Mouse (Mus musculus): ENCODE measurements around the gene Snrpc.
A peak's percentile ranks its signal among the peaks of the same experiment; 100 is the strongest.

The Snrpc gene

GRCm38 (mm10) chr17:27819971-27820567 lies 17.9 kb upstream of the Snrpc start:
- DNase-seq (ENCODE audit: low read depth), result no peak

DNA sequence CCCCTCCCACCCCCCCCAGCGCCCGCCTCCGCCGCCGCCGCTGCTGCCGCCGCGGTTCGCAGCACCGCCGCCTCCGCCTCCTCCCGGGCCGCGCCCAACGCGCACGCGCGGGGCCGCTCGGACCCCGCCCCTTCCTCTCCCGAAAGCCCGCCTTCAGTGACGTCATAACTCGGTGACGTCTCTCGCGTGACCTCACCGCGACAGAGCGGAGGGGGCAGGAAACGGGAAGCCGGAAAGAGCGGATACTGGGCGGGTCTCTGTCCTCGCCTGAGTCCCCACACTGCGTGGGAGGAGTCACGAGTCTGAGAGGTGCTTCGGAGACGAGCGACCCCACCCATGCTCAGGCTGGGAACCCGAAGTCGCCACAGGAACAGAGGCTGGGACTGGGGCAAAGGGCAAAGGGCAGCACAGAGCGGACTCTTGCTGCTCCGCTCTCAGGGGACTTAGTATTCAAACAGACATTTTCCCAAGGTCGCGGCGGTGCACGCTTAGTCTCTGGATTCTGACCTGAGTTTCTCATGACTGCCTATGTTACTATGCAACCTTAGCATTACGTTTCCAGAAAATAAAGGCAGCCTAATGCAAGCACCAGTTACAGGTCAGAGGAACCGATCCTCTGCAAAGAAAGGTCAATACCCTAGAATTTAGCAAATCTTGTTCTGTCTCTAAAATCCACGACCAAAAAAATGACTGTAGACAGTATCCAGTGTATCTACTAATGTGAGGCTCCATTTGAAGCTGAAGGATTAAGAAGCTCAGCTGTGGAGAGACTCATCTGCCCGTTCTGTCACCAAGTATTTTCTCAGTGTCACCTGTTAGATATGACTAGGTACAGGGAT lies 17.2 kb upstream of the Snrpc start, which contains the start of gene D17Wsu92e:
D17Wsu92e (minus strand) TSS at position 81 of the 839 bp plus-strand sequence.
- DNase-seq (ENCODE audit: low read depth), result peak; percentile 97

DNA sequence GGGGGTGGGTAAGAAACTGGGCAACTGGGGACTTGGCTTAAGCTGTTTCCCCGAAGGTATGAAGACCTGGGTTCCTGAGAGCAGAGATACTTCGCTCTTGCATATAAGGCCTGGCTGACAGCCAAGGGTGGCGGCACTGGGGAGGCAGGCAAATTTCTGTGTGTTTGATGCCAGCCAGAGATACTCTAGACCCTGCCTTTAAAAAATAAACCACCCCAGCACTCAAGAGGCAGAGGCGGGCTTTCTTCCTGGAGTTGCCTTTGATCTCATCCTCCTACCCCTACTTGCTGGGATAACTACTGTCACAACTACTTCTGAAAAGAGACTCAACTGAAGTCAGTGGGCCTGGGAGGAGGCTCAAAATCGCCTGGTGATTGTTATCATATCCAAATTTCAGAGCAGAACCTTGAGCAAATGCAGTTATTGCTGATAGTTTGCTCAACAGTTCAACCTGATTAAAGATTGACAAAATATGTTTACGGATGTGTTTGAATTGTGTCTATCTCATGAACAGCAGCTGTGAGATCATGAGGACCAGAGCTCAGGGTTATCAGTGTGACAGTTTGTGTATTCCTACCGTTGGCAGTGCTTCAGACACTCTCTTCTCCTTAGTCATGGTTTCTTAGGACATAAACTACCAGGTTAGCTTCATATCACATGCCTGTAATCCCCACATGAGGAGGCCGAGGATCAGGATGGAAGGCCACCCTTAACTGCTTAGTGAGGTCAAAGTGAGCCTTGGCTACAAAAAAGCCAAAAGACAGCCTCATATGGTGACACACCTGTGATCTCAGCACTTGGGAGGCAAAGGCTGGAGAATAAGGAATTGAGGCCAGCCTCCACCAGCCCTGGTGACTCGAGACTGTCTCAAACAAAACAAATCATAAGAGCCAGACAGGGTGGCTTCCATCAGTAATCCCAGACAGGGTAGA lies 16.3 kb upstream of the Snrpc start:
- no peak for DNase-seq (ENCODE audit: low read depth)

DNA sequence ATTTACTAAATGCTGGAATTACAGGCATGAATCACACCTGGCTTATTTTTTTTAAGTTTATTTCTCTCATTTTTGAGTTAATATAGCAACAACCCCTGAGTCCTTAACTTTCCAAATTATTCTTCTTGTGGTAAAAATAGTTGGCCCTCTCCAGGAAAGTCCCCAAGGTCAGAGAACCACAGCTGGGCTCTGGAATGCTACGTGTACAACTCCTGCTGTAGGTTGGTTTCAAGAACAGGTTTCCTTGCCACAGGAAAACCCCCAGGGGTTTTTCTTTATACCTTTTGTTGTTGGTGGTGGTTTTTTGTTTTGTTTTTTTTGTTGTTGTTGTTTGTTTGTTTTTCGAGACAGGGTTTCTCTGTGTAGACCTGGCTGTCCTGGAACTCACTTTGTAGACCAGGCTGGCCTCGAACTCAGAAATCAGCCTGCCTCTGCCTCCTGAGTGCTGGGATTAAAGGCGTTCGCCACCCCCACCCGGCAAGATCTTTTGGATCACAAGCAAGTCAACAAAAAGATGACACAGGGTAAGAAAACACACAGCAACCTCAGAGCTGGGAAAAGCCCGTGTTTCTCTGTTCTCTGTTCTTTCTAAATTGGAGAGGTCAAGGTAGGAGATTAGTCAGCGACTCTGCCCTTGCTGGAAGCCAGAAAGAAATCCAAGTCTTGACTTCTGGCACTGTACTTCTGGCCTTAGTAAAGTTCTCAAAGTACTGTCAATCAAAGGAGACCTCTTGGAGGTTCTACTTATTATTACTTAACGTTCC lies 14.6 kb upstream of the Snrpc start:
- DNase-seq (ENCODE audit: low read depth), result no peak

DNA sequence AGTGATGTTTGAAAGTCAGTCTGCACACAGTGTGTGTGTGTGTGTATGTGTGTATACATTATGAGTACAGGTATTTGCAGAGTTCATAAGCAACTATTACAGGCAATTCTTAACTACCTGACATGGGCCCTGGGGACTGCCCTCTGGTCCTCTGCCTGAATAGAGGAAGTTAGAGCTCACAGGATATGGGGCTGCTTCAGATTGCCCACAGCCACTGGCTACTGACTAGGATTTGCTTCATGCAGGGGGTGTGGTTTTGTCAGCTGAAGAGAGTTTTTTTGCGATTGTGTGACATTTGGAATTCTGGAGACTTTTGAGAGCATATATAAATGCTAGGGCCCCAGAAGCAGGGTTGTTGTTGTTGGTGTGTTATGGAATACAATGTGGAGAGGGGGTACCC lies 13.0 kb upstream of the Snrpc start:
- DNase-seq (ENCODE audit: low read depth), result no peak

DNA sequence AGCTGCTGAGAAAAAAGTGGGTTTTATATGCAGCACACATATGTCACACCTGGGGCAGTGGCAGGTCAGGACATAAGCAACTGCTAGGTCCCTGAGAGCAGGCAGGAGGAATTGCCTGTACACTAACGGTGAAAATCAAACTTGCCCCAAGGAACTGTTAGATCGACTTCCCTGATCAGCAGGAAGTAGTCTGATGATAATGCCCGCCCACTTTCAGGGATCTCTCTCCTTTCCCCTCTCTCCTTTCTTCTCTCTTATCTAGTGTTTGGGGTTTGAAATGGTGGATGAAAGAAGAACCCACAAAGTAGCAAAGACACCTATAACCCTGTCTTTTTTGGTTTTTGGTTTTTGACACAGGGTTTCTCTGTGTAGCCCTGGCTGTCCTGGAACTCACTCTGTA lies 12.4 kb upstream of the Snrpc start:
- DNase-seq (ENCODE audit: low read depth), result no peak

DNA sequence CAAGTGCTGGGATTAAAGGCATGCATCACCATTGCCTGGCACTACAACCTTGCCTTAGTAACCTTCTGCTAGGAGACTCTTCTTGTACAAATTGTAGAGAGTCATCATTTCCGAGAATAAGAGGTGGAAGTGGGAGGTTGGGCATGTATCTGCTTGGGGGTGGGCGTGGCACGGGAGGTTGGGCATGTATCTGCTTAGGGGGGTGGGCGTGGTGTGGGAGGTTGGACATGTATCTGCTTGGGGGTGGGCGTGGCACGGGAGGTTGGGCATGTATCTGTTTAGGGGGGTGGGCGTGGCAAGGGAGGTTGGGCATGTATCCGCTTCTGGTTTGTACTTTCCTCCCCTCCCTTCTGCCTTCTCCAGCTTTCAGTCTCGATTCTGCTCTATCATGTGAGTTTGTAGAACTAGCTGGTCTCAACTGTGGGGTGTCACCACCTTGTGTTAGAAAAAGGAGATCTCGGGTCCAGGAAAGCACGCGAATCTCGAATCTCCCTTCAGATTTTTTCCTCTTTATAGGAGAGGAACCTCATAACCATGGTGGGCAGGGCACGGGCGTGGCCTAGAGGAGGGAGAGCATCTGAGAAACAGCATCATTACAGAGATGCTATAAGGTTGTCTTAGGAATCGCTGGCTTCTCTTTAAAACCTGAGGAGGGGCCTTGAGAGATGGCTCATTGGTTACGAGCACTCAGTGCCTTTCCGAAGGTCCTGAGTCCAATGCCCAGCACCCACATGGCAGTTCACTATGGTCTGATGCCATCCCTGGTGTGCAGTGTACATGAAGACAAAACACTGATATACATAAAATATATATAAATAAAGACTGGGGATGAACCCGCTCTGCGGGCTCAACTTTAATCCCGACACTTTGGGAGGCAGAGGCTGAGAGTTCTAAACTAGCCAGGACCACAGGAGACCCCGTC lies 11.7 kb upstream of the Snrpc start:
- DNase-seq (ENCODE audit: low read depth), result no peak

GRCm38 (mm10) chr17:27826908-27827383 lies 11.0 kb upstream of the Snrpc start:
- no peak for DNase-seq (ENCODE audit: low read depth)

DNA sequence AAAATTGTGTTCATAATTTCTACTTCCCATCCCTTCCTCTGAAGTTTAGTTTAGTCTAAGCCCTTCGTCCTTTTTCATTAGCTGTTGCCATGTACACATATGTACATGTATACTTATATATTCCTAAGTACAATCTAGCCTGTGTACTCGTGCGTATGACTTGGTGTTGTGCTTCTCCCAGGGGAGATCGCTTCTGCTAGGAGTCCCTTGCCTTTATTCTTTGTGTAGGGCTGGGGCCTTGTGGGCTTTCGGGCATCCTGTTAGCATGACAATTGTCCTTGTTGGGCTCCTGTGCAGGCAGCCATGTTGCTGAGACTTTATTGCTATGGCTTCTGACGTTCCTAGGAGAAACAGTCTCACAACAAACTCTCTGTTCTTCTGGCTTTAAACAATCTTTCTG lies 10.4 kb upstream of the Snrpc start:
- no peak for DNase-seq (ENCODE audit: low read depth)

GRCm38 (mm10) chr17:27830411-27830810 lies 7.5 kb upstream of the Snrpc start:
- no peak for DNase-seq (ENCODE audit: low read depth)

GRCm38 (mm10) chr17:27839469-27840252 lies 1.7 kb downstream of the Snrpc start:
- peak; percentile 95 for DNase-seq (ENCODE audit: low read depth)

GRCm38 (mm10) chr17:27848351-27848750 lies 10.4 kb downstream of the Snrpc start:
- no peak for DNase-seq (ENCODE audit: low read depth)

DNA sequence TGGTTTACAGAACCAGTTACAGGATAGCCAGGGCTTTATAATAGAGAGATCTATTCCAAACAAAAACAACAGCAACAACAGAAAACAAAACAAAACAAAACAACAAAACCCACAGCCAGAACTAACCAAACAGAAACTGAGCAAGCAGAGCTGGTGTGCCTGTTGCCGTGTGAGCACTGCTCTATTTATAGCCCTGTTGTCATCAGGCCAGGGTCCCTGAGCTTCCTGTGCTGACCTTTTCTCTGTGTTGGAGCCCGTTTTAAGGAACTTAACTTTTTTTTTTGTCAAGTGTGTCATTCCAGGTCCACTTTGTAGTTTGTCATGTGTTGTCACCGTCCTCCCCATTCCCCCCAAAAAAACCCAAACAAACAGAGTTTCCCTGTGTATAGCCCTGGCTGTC lies 13.1 kb downstream of the Snrpc start:
- no peak for DNase-seq (ENCODE audit: low read depth)

DNA sequence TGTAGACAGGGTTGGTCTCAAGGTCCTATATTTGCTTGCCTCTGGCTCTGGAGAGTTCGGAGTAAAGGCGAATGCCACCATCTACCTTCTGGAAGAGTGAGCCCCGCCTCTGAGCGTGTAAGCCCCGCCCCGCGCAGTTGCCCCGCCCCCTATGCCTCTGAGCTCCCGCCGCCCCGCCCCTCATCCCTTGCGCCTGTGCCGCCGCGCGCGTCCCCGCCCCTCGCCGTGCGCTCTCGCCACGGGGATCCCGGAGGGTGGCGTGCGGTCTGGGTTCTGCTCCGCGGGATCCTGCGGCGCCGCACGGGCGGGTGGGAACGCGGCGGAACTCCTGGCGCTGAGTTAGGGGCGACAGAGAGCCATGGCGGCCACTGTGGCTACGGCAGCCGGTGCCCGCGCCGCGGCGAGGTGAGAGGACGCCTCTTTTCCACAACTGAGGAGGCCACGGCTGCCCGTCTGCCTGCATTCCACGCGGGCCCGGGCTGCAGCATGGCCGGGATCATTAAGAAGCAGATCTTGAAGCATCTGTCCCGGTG lies 18.4 kb downstream of the Snrpc start, which contains the start of gene Uhrf1bp1:
Uhrf1bp1 (plus strand) TSS at position 177 of the 533 bp plus-strand sequence.
- no peak for DNase-seq (ENCODE audit: low read depth)

- no peak for DNase-seq (ENCODE audit: low read depth)
Measured at GRCm38 (mm10) chr17:27856798-27857648, 19.1 kb downstream of the Snrpc start.

DNA sequence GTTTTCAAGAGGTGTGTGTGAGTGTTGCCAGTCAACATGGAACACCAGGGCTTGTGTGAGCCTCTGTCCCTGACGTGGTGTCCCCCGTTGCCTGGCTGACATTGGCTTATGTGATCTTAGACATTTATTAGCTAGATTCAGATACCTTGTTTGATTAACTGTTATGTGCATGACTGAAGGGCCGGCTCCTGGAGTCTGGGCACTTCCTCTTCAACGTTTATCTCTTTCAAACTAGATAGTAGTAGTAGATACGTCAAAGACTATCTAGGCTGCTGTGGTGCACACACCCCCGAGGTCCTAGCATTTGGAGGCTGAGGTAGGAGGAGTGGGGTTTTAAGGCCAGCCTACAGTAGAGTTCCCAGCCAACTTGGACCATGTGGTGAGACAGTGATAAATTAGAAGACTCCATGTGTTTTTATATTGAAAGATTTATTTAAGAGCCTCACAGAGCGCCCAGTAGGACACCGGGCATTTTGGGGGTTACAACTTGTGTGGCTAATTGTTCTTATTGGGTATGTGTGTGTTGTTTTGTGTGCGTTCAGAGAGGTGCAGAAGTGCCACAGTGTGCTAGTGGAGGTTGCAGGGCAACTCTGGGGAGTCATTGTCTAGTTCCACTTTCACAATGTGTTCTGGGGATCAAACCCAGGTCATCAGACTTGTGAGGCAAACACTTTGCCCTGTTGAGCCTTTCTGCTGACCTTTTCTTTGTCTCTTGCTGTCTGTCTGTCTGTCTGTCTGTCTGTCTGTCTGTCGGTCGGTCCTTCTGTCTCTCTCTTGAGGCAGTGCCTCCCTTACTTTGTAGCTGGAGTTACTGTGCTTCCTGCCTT lies 19.9 kb downstream of the Snrpc start:
- DNase-seq (ENCODE audit: low read depth), result no peak

DNA sequence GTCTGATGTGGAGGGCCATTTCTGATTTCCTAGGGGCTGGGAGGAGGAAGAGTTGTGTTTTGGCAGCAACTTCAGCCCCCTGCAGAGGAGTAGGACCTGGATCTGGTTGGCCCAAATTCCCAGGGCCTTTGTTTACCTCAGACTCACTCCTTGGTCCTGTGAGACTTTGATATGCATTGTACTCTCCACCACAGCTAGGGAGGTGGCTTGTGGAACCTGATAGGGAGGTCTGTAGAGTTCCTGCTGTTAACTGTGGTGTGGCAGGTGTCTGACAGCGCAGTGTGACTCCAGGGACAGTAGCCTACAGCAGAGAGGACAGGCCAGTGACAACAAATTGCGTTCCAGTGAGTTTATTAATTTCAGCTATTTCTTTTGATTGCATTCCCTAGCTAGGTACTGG lies 21.2 kb downstream of the Snrpc start:
- DNase-seq (ENCODE audit: low read depth), result no peak

Measured in fibroblast of lung, adult 2 months (primary cell).